Mouse (Mus musculus) C2C12 (cell line): ENCODE results near the gene Rtn1.

ENCODE experiments used
- CTCF ChIP-seq: IDR thresholded peaks from one replicate; pipeline ENCODE4 v1.5.1; 2011; ENCODE audit not compliant: control insufficient read depth, insufficient read depth, insufficient read length
- MAX ChIP-seq: IDR thresholded peaks from one replicate; pipeline ENCODE4 v1.6.1; 2011; ENCODE audit warnings: mild to moderate bottlenecking, control low read depth
- MYOD1 ChIP-seq: IDR thresholded peaks from one replicate; pipeline ENCODE4 v1.6.1; 2011; ENCODE audit warnings: low read depth; ENCODE audit not compliant: control insufficient read depth, insufficient read length
- MYOG ChIP-seq: IDR thresholded peaks from one replicate; pipeline ENCODE4 v1.6.1; 2011; ENCODE audit not compliant: control insufficient read depth, insufficient read length; ENCODE audit errors: extremely low read depth

GRCm38 (mm10) chr12:72422681-72423080, 13.8 kb upstream of the Rtn1 start:
- TF ChIP-seq MYOD1: no peak
- no peak for TF ChIP-seq CTCF
- no peak for TF ChIP-seq MAX
- no peak for TF ChIP-seq MYOG
